Mouse (Mus musculus) bone marrow macrophage, adult 2 months (primary cell): ENCODE data around the gene Mei4. TPM values are rescaled to one million over a fixed set of nuclear protein-coding genes. Genes with fewer than 3 reads are reported as not detected.

Experiments used
- H3K27ac ChIP-seq: 2 replicates; pipeline ENCODE4 v1.5.1; 2012; ENCODE audit warnings: low read depth, low read length; ENCODE audit not compliant: insufficient read depth
- H3K4me1 ChIP-seq: 2 replicates; pipeline ENCODE4 v1.6.1; 2012; ENCODE audit warnings: low read length; ENCODE audit not compliant: control insufficient read depth, insufficient read depth
- H3K4me3 ChIP-seq: 2 replicates; pipeline ENCODE4 v1.5.1; 2012; ENCODE audit warnings: mild to moderate bottlenecking, low read length, moderate library complexity; ENCODE audit not compliant: insufficient read depth
- CTCF ChIP-seq: IDR thresholded peaks from 2 replicates; pipeline ENCODE4 v1.5.1; 2012; ENCODE audit warnings: low read depth, mild to moderate bottlenecking, low read length, moderate library complexity
- POLR2A ChIP-seq: IDR thresholded peaks from 2 replicates; pipeline ENCODE4 v1.6.1; 2012; ENCODE audit warnings: mild to moderate bottlenecking, low read depth, low read length, borderline replicate concordance
- polyA plus RNA-seq: library from polyadenylated mRNA; stranded (reverse); fragments of >200 nt; gene quantifications from 2 replicates; pipeline ENCODE4 v1.2.4, GENCODE M21; 2012; ENCODE audit not compliant: missing spikeins, insufficient read depth, insufficient read length

Gene Mei4
- polyA plus RNA-seq, 1 experiment, result not detected

GRCm38 (mm10) chr9:81956858-81957257 lies 93.4 kb downstream of the Mei4 start:
- TF ChIP-seq CTCF, result no peak
- no peak for TF ChIP-seq POLR2A
- Histone ChIP-seq H3K27ac (no peak overlapping the region), H3K4me1 (no peaks in the 10 kb centered on the region), H3K4me3 (no peak overlapping the region)

DNA sequence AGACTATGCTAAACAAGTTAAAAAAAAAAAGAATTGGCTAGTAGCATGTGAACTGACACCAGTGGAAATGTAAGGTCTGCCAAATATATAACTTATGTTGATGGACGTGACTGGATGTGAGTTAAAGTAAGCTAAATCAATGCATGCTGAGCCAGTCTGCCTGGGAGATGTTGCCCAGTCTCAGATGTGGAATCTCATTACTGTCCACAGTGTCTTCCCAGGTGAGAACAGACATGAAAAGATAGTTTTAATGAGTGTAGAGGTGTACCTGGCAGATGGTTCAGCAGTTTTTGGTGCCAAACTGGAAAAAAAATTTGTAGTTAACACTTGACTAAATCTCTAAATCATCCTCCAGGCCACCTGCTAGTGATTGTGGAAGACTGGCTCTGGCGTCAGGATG lies 94.4 kb downstream of the Mei4 start:
- H3K27ac ChIP-seq, result no peak overlapping the region
- H3K4me3 ChIP-seq, result no peak overlapping the region
- no peaks in the 10 kb centered on the region for H3K4me1 ChIP-seq
- no peak for TF ChIP-seq CTCF
- TF ChIP-seq POLR2A, result no peak

DNA sequence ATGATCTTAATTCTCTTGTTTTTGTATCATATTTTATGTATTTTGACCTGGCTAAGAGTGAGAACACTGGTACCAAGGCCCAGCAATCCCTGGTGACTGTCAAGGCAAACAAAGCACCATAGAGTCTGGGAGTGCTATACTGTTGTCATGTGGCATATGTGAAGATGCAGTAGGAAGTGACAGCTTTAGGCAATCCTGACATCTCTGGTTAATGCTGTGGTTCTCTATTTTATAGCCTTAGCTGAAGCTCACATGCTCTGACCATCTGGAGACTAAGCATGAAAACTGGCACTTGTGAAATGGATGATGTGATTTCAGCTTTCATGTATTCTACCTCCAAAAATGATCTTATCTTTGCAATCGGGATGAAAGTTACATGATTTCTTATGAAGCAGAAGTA lies 103.3 kb downstream of the Mei4 start:
- no peak for TF ChIP-seq CTCF
- no peak for TF ChIP-seq POLR2A
- H3K4me1 ChIP-seq, result no peaks in the 10 kb centered on the region
- no peak overlapping the region for H3K4me3 ChIP-seq
- H3K27ac ChIP-seq, result no peak overlapping the region

DNA sequence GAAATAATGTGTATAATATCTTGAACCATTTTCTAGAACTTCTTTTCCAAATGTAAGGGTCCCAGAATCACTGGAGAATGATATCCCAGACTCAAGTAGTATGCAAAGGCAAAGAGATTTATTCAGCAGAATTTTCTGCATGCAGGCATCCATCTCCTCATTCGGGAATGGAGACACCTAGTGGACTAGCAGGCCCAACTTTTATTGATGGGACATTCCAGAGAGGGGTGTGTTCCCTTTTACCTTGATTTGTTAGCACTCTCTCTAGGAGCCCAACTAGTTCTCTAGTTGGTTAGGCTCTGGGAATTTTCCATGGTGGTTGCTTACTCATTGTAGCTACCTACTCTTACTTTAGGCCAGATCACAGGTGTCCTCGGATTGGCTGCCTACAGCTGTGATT lies 105.5 kb downstream of the Mei4 start:
- Histone ChIP-seq H3K4me1 (no peaks in the 10 kb centered on the region), H3K27ac (no peak overlapping the region), H3K4me3 (no peak overlapping the region)
- TF ChIP-seq POLR2A, result no peak
- no peak for TF ChIP-seq CTCF

- H3K4me3 ChIP-seq, result no peak overlapping the region
- H3K4me1 ChIP-seq, result no peaks in the 10 kb centered on the region
- TF ChIP-seq CTCF, result no peak
- no peak for TF ChIP-seq POLR2A
- H3K27ac ChIP-seq, result no peak overlapping the region
These were observed 119.0 kb downstream of the Mei4 start for GRCm38 (mm10) chr9:81982461-81982860.

GRCm38 (mm10) chr9:82012991-82013390 lies 149.5 kb downstream of the Mei4 start:
- no peak for TF ChIP-seq POLR2A
- no peak overlapping the region for H3K27ac ChIP-seq

DNA sequence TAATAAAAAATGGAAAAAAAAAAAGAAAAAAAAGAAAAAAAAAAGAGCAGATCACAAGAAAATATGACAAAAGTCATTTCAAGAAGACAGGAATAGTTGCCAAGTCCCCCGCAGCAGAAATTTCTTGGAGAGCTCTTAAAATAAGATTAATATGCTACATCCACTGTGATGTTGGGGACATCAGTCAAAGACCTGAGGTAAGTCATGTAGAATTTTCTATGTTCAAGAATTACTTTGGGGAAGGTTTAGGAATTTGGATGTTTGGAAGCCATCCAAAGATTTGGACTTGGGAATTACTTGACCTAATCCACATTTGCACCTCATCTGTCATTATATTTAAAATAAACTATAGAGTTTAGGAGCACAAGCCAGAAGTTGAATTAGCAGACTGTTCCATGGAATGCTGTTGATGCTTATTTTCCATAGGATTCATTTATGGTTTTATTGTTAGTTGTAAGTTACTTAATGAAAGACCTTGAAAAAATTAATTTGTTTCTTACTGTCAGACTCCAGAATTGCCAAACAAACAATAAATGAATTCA lies 179.1 kb downstream of the Mei4 start:
- Histone ChIP-seq H3K27ac (no peak overlapping the region), H3K4me1 (no peaks in the 10 kb centered on the region), H3K4me3 (no peak overlapping the region)
- TF ChIP-seq POLR2A (no peak), CTCF (no peak)

More at GRCm38 (mm10) chr9:82012991-82013390, 149.5 kb downstream of the Mei4 start:
- no peak overlapping the region for H3K4me3 ChIP-seq
- H3K4me1 ChIP-seq, result no peaks in the 10 kb centered on the region

DNA sequence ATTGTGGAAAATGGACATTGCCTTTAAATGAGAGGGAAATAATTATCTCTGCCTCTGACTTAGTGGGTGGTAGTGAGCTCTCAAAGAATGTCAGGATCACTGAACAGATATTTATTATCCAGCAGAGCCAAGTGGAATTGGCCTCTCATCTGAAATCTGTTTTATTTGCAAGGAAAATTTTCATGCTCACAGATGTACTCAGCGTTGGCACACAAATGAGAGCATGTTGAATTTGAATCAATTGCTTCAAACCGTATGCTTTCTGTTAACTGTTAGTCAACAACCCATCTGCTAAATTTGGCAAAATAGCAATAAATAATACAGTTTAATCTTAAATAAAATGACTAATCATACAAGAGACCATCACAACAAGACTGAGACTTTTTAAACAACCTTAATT lies 181.0 kb downstream of the Mei4 start:
- TF ChIP-seq POLR2A (no peak), CTCF (no peak)
- H3K4me3 ChIP-seq, result no peak overlapping the region
- no peaks in the 10 kb centered on the region for H3K4me1 ChIP-seq
- no peak overlapping the region for H3K27ac ChIP-seq

DNA sequence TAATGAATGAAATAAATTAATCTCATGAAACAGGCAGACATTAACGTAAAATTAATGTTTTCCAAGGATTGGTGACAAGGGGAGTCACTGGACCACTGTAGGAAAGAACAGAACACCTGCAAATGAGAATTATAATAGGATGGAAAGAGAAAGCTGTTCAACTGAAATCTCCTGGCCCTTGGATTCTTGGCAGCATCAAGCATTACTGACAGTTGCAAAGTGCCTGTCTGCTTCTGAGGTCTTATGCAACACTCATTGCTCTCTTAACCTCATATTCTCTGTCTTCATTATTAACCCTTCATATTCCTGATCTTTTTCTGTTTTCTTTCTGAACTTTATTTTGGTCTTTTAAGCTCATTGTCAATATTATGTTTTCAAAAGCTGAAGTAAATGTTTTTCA lies 210.4 kb downstream of the Mei4 start:
- Histone ChIP-seq H3K4me1 (no peaks in the 10 kb centered on the region), H3K27ac (no peak overlapping the region), H3K4me3 (no peak overlapping the region)
- TF ChIP-seq POLR2A, result no peak
- no peak for TF ChIP-seq CTCF

DNA sequence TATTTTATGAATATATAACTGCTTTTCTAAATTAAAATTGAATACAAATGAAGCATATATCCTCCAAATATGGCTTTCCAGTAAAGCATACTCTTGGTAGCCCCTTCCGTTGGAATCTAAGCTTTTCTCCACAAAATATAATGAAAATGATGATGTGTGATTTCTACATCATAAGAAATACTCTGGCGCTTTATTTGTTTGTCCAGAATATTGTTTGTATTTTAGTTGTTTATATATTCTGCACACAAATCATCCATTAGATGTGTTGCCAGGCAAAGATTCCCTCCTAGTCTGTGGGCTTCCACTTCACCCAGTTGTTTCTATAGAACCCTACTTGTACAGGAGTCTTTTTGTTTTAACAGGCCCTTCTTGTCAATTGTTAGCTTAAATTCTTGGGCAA lies 211.8 kb downstream of the Mei4 start:
- no peak overlapping the region for H3K27ac ChIP-seq
- no peak overlapping the region for H3K4me3 ChIP-seq
- no peak for TF ChIP-seq CTCF
- TF ChIP-seq POLR2A, result no peak
- no peaks in the 10 kb centered on the region for H3K4me1 ChIP-seq

DNA sequence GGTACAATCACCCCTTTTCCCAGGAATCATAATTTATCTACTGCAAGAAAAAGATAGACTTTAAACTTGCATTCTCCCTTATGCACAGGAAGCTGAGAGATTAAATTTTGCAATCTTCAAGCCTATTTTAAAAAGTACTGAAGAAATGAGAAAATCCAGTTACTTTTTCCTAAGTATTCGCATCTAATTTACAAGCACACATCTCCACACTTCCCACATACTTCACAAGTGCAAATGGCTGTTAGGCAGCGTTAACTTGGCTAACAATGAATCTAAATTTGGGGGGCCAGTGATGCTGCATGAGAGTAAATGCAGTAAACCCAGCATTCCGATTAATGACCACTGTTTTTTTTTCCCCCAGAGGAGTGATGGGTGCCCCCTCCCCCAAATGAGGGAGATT lies 232.9 kb downstream of the Mei4 start:
- TF ChIP-seq POLR2A (no peak), CTCF (no peak)
- Histone ChIP-seq H3K4me1 (no peaks in the 10 kb centered on the region), H3K27ac (no peak overlapping the region), H3K4me3 (no peak overlapping the region)

DNA sequence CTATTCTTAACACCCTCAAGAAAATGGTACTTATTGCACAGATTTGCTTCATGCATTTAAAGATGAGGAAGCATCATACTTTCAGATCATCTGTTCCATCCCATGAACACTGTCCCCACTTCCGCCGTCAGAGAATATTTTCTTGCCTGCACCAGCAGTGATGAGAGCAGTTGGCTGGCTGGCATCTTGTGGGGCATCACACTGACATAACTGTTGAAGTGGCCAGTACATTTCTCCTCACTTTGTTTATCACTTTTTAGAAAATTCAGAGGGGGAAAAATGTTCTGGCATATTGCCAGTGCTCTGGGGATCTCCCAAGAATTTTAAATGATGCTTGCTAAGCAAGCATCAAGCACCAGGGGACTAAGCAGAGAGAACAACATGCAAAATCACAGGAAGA lies 251.4 kb downstream of the Mei4 start:
- no peak overlapping the region for H3K4me3 ChIP-seq
- H3K4me1 ChIP-seq, result no peaks in the 10 kb centered on the region
- H3K27ac ChIP-seq, result no peak overlapping the region
- TF ChIP-seq POLR2A (no peak), CTCF (no peak)
